Mouse (Mus musculus) mature B cell (primary cell): Measurements from ENCODE around the gene Zfp385c.

Experiments
- in situ Hi-C: fragments of 300-500 bp; cut with MboI; formaldehyde crosslinking; loops from 2 replicates; pipeline ENCODE4 v1.14.3; 2019

The Zfp385c gene

GRCm38 (mm10) chr11:100692164-100692616, at the start of gene Zfp385c:
Gene Zfp385c (minus strand): TSS chr11:100692455.
- in situ Hi-C loops = no loop called here

- in situ Hi-C loops = no loop called here
These were observed 49.1 kb upstream of the Zfp385c start for GRCm38 (mm10) chr11:100741348-100741747.

- in situ Hi-C loops = no loop called here
These were observed 46.5 kb upstream of the Zfp385c start for GRCm38 (mm10) chr11:100738749-100739148.

GRCm38 (mm10) chr11:100738066-100738604, 45.9 kb upstream of the Zfp385c start, which contains the start of gene Rab5c:
Gene Rab5c (minus strand): TSS chr11:100738215.
- in situ Hi-C loops = no loop called here

GRCm38 (mm10) chr11:100737105-100737733, 45.0 kb upstream of the Zfp385c start:
- in situ Hi-C loops = no loop called here

- in situ Hi-C loops = no loop called here
These were observed 44.5 kb upstream of the Zfp385c start for GRCm38 (mm10) chr11:100736746-100737080.

GRCm38 (mm10) chr11:100735954-100736745, 43.9 kb upstream of the Zfp385c start:
- in situ Hi-C loops = no loop called here

- in situ Hi-C loops = no loop called here
These were observed 43.0 kb upstream of the Zfp385c start for GRCm38 (mm10) chr11:100735134-100735865.

GRCm38 (mm10) chr11:100730477-100731205, 38.4 kb upstream of the Zfp385c start:
- in situ Hi-C loops = no loop called here

GRCm38 (mm10) chr11:100729976-100730375, 37.7 kb upstream of the Zfp385c start:
- in situ Hi-C loops = no loop called here

- in situ Hi-C loops = no loop called here
These were observed 36.3 kb upstream of the Zfp385c start for GRCm38 (mm10) chr11:100728601-100729000.

GRCm38 (mm10) chr11:100727201-100727600, 34.9 kb upstream of the Zfp385c start:
- in situ Hi-C loops = no loop called here

- in situ Hi-C loops = no loop called here
These were observed 32.8 kb upstream of the Zfp385c start for GRCm38 (mm10) chr11:100724919-100725512.

- in situ Hi-C loops = no loop called here
These were observed 30.3 kb upstream of the Zfp385c start for GRCm38 (mm10) chr11:100722493-100723028.

GRCm38 (mm10) chr11:100721776-100722492, 29.7 kb upstream of the Zfp385c start:
- in situ Hi-C loops = no loop called here

- in situ Hi-C loops = no loop called here
These were observed 29.0 kb upstream of the Zfp385c start for GRCm38 (mm10) chr11:100721254-100721653.

- in situ Hi-C loops = no loop called here
These were observed 28.1 kb upstream of the Zfp385c start for GRCm38 (mm10) chr11:100720345-100720744.

- in situ Hi-C loops = no loop called here
These were observed 27.6 kb upstream of the Zfp385c start for GRCm38 (mm10) chr11:100719893-100720292.

GRCm38 (mm10) chr11:100719312-100719711, 27.1 kb upstream of the Zfp385c start:
- in situ Hi-C loops = no loop called here

GRCm38 (mm10) chr11:100718866-100719265, 26.6 kb upstream of the Zfp385c start:
- in situ Hi-C loops = no loop called here
